Mouse (Mus musculus) heart, embryonic 14.5 days (tissue): ENCODE measurements around the gene Stim1. TPM values are rescaled to one million over a fixed set of nuclear protein-coding genes. Genes with fewer than 3 reads are reported as not detected.

ENCODE experiments used
- ATAC-seq: fragments of 200-750 bp; cut with Nextera tagmentation; 2 replicates; pipeline ENCODE4 v1.8.0; 2017; ENCODE audit warnings: low read depth, moderate TSS enrichment; ENCODE audit not compliant: insufficient number of reproducible peaks, insufficient read depth, low FRiP score
- H3K27ac ChIP-seq, 2 experiments: fragments of 200-500 bp in 1 of 2; fragments of 300-500 bp in 1 of 2; sonication (generic) in 1 of 2; replicated peaks in 1 of 2; 2 replicates each; pipeline ENCODE4 v1.5.1; 2012 to 2014; ENCODE audit warnings: low read depth in 2 of 2, low read length in 2 of 2, control low read depth in 1 of 2, mild to moderate bottlenecking in 1 of 2, mixed read lengths in 1 of 2; ENCODE audit not compliant: control insufficient read depth in 1 of 2, insufficient read depth in 1 of 2
- H3K27me3 ChIP-seq: fragments of 300-500 bp; sonication (generic); 2 replicates; pipeline ENCODE4 v1.6.1; 2014; ENCODE audit warnings: mild to moderate bottlenecking, low read length, control low read depth; ENCODE audit not compliant: control insufficient read depth, insufficient read depth
- H3K36me3 ChIP-seq: fragments of 300-500 bp; sonication (generic); 2 replicates; pipeline ENCODE4 v1.6.1; 2014; ENCODE audit warnings: mild to moderate bottlenecking, control low read depth, low read length, mixed read lengths; ENCODE audit not compliant: control insufficient read depth, insufficient read depth
- H3K4me1 ChIP-seq, 2 experiments: fragments of 200-500 bp in 1 of 2; fragments of 300-500 bp in 1 of 2; sonication (generic) in 1 of 2; 2 replicates each; pipeline ENCODE4 v1.6.1; 2012 to 2014; ENCODE audit warnings: low read length in 2 of 2, control low read depth in 1 of 2, mixed read lengths in 1 of 2; ENCODE audit not compliant: control insufficient read depth in 2 of 2, insufficient read depth in 2 of 2
- H3K4me2 ChIP-seq: fragments of 300-500 bp; sonication (generic); 2 replicates; pipeline ENCODE4 v1.6.1; 2014; ENCODE audit warnings: mild to moderate bottlenecking, low read length
- H3K4me3 ChIP-seq, 2 experiments: fragments of 200-500 bp in 1 of 2; fragments of 300-500 bp in 1 of 2; sonication (generic) in 1 of 2; 2 replicates each; pipeline ENCODE4 v1.5.1; 2012 to 2014; ENCODE audit warnings: low read length in 2 of 2, mild to moderate bottlenecking in 2 of 2, control low read depth in 1 of 2, low read depth in 1 of 2, moderate library complexity in 1 of 2; ENCODE audit not compliant: control insufficient read depth in 1 of 2, insufficient read depth in 1 of 2
- H3K9ac ChIP-seq: fragments of 300-500 bp; sonication (generic); 2 replicates; pipeline ENCODE4 v1.6.1; 2014; ENCODE audit warnings: mild to moderate bottlenecking, low read length
- H3K9me3 ChIP-seq: fragments of 300-500 bp; sonication (generic); 2 replicates; pipeline ENCODE4 v1.6.1; 2016; ENCODE audit warnings: low read length, control low read depth; ENCODE audit not compliant: control insufficient read depth
- WGBS: fragments of 180-500 bp; shearing (Covaris S2); extraction: QIAGEN DNeasy Blood & Tissue Kit; methylation state at CpG from one replicate; pipeline ENCODE4 v1.1.7; 2014; 5-methylcytosine and 5-hydroxymethylcytosine counted together
- polyA plus RNA-seq: library from polyadenylated mRNA; unstranded; fragments of >200 nt; fragmentation: Nextera tagmentation; extraction: Ambion mirVana; gene quantifications from 2 replicates; pipeline ENCODE4 v1.2.1, GENCODE M21; 2014

The Stim1 gene
- polyA plus RNA-seq, 1 experiment from 2014 or later, result 15.0 TPM

- H3K27ac ChIP-seq, result no peak overlapping the region
- no peaks in the 10 kb centered on the region for H3K27me3 ChIP-seq
- ATAC-seq, result no peak
- no peaks in the 10 kb centered on the region for H3K4me1 ChIP-seq
- H3K9ac ChIP-seq, result no peak overlapping the region
- 86% methylated on average over 1 of the region's 1 CpGs for WGBS
- H3K36me3 ChIP-seq, result no peaks in the 10 kb centered on the region
- no peak overlapping the region for H3K4me2 ChIP-seq
- H3K4me3 ChIP-seq, result no peak overlapping the region
- no peaks in the 10 kb centered on the region for H3K9me3 ChIP-seq
Measured at GRCm38 (mm10) chr7:102363853-102364252, 96.2 kb downstream of the Stim1 start.

- H3K9me3 ChIP-seq, result no peaks in the 10 kb centered on the region
- H3K4me1 ChIP-seq, result 0 out of 4 replicates have a peak, but pooled peaks cover 0 to 3% of the 10 kb centered on the region in 2 experiments
- H3K4me2 ChIP-seq, result no peak overlapping the region
- H3K9ac ChIP-seq, result no peak overlapping the region
- H3K36me3 ChIP-seq, result no peaks in the 10 kb centered on the region
- no peaks in the 10 kb centered on the region for H3K27me3 ChIP-seq
- H3K27ac ChIP-seq, result no peak overlapping the region
- no peak for ATAC-seq
- 18% methylated on average over 4 of the region's 4 CpGs for WGBS
- no peak overlapping the region for H3K4me3 ChIP-seq
Measured at GRCm38 (mm10) chr7:102369661-102370060, 102.1 kb downstream of the Stim1 start.

GRCm38 (mm10) chr7:102370526-102370925 lies 102.9 kb downstream of the Stim1 start:
- H3K4me2 ChIP-seq, result no peak overlapping the region
- 0 out of 4 replicates have a peak, but pooled peaks cover 0 to 3% of the 10 kb centered on the region in 2 experiments for H3K4me1 ChIP-seq

GRCm38 (mm10) chr7:102373382-102374072 lies 105.9 kb downstream of the Stim1 start:
- H3K9me3 ChIP-seq, result no peaks in the 10 kb centered on the region
- no peaks in the 10 kb centered on the region for H3K27me3 ChIP-seq
- no peak overlapping the region for H3K27ac ChIP-seq
- H3K4me1 ChIP-seq, result 0 out of 4 replicates have a peak, but pooled peaks cover 0 to 3% of the 10 kb centered on the region in 2 experiments
- ATAC-seq, result no peak
- H3K4me3 ChIP-seq, result no peak overlapping the region
- WGBS, result 84% methylated on average over 3 of the region's 3 CpGs
- no peak overlapping the region for H3K9ac ChIP-seq
- H3K4me2 ChIP-seq, result no peak overlapping the region
- H3K36me3 ChIP-seq, result no peaks in the 10 kb centered on the region

More at GRCm38 (mm10) chr7:102370526-102370925, 102.9 kb downstream of the Stim1 start:
- Histone ChIP-seq H3K27me3 (no peaks in the 10 kb centered on the region), H3K36me3 (no peaks in the 10 kb centered on the region), H3K4me3 (no peak overlapping the region), H3K9ac (no peak overlapping the region), H3K9me3 (no peaks in the 10 kb centered on the region), H3K27ac (no peak overlapping the region)
- WGBS, result 77% methylated on average over 5 of the region's 5 CpGs
- ATAC-seq, result no peak

- ATAC-seq, result no peak
- H3K4me2 ChIP-seq, result no peak overlapping the region
- H3K4me3 ChIP-seq, result no peak overlapping the region
- WGBS, result 79% methylated on average over 7 of the region's 7 CpGs
- H3K4me1 ChIP-seq, result no peaks in the 10 kb centered on the region
- no peak overlapping the region for H3K9ac ChIP-seq
- no peaks in the 10 kb centered on the region for H3K9me3 ChIP-seq
- no peak overlapping the region for H3K27ac ChIP-seq
- H3K36me3 ChIP-seq, result no peaks in the 10 kb centered on the region
- no peaks in the 10 kb centered on the region for H3K27me3 ChIP-seq
Measured at GRCm38 (mm10) chr7:102383221-102383620, 115.6 kb downstream of the Stim1 start.

GRCm38 (mm10) chr7:102385973-102386372 lies 118.4 kb downstream of the Stim1 start:
- H3K9ac ChIP-seq, result no peak overlapping the region
- ATAC-seq, result no peak
- H3K36me3 ChIP-seq, result no peaks in the 10 kb centered on the region
- H3K27me3 ChIP-seq, result no peaks in the 10 kb centered on the region
- no peak overlapping the region for H3K27ac ChIP-seq
- H3K9me3 ChIP-seq, result no peaks in the 10 kb centered on the region
- no peak overlapping the region for H3K4me2 ChIP-seq
- WGBS, result 82% methylated on average over 3 of the region's 3 CpGs
- no peak overlapping the region for H3K4me3 ChIP-seq
- peaks cover 0 to 5% of the 10 kb centered on the region in 2 experiments; a peak in 2 of 4 replicates for H3K4me1 ChIP-seq

GRCm38 (mm10) chr7:102389082-102389481 lies 121.5 kb downstream of the Stim1 start:
- no peak overlapping the region; a peak in 1 of 4 replicates for H3K27ac ChIP-seq

More at GRCm38 (mm10) chr7:102389082-102389481, 121.5 kb downstream of the Stim1 start:
- H3K4me2 ChIP-seq, result no peak overlapping the region
- 43% methylated on average over 5 of the region's 5 CpGs for WGBS
- ATAC-seq, result no peak
- no peaks in the 10 kb centered on the region for H3K9me3 ChIP-seq
- peaks cover 0 to 5% of the 10 kb centered on the region in 2 experiments; a peak in 2 of 4 replicates for H3K4me1 ChIP-seq
- no peak overlapping the region for H3K9ac ChIP-seq
- H3K4me3 ChIP-seq, result no peak overlapping the region
- no peaks in the 10 kb centered on the region for H3K36me3 ChIP-seq
- no peaks in the 10 kb centered on the region for H3K27me3 ChIP-seq
